Mouse (Mus musculus) lung, postnatal 14 days (tissue): Measurements from ENCODE around the gene Nxpe3.

ENCODE experiments used
- DNase-seq: peaks from one replicate; pipeline ENCODE4 v3.0.0; 2021

Nxpe3 gene

DNA sequence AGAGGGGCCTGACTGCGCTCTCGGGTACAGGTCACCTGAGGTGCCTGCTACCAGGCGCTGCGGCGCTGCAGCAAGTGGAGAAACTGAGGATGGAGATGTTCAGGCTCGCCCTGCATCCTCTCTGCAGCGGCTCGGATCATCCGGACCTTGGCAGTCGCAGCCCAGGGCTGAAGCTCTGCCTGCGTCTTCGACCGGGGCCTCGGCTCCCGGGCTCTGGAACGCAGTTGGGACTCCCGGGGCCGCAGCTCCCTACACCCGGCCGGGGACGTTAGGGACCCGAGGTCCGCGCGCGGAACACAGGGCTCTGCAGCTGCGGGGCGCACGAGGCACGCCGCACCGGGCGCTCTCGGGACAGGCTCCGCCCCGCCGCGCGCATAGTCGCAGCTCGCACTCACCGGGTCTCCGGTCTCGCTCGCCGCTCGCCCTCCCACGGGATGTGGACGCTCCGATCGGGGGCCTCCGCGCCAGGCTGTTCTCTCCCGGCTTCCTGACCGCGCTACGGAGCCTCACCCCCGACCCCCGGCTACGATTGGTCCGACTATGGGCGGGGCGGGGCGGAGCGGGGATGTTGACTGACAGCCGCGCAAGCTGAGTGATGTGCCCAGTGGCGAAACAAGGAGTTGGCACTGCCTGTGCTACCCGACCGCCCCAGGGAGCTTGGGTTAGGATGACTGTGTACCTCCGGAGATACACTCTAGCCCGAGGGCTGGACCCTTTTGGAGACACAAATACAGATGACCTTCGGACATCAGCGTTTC lies at the start of gene Nxpe3:
Gene Nxpe3 (minus strand): TSS at position 393 of the 758 bp plus-strand sequence.
- DNase-seq = peak; percentile 84

DNA sequence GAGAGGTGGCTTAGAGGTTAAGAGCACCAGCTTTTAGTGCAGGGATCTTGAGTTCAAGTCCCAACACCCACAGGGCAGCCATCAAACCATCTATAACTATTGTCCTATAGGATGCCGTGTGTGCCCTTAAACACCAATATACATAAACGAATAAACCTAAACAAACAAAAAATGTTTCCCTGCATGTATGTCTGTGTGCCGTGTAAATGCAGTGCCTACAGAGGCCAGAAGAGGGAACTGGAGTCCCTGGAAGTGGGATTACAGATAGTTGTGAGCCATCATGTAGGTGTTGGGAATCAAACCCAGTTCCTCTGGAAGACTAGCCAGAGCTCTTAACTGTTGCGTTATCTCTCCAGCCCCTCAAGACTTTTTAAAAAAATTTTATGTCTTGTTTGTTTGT lies 45.7 kb upstream of the Nxpe3 start:
- DNase-seq = no peak

DNA sequence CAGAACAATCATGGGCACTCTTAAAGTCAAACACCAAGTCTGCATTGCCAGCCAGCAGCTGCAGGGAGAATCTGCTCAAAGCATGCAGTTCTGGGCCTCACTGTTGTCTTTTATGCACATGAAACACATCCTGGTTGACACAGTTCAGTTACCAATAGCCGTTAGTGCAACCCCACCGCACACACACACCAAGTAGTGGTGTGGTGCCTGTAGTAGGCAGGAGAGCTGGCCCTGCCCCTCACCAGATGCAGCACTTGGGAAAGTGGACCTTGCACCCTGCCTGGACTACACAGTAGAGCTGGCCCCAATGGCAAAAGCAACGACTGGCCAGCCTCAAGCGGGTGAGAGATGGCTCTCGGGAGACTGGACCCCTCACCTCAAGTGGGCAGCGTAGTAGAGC lies 44.6 kb upstream of the Nxpe3 start:
- no peak for DNase-seq

DNA sequence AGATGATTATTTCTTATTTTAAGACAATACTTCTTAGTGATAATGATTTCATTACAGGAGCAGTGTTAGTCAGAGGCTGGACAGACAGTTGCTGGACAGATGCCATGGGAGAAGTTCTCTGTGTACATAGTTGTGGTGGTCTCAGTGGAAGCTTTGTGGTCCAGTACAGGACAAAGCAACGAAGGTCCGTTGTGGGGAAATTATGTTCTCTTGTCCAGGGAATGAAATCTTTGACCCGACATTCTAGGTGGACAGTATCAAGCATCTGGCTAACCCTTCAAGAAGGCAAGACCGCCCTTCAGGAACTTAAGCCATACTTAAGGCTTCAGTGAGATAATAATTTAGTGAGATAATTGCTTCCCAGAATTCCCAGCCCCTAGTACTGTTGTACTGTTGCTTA lies 43.7 kb upstream of the Nxpe3 start:
- no peak for DNase-seq

DNA sequence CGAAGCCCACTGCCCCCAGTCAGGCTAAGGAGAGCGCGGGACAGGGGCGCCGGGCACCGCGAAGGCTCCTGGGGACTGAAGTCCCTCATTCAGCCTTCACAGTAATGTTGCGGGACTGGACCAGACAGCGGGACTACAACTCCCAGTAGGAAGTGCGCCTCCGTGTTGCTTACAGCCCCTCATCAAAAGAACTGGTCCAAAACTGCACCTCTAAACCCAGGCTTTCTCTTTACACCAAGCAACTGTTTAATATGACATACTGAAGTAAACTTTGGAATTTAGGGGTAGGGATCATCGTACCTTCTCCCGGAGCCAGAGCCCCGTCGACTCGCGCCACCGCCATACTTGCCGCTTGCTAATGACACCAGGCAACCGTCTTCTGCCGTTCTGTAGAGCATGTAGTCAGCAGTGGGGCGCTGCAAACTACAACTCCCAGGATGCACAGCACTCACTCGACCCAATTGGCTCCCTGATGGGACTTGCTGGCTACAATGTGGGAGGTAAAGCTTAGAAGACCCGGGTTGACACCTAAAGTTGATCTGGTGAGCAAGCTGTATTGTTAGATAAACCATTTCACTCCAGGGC lies 39.5 kb upstream of the Nxpe3 start, which contains the start of gene Cep97:
Gene Cep97 (minus strand): TSS at position 403 of the 585 bp plus-strand sequence.
- peak; percentile 85 for DNase-seq

DNA sequence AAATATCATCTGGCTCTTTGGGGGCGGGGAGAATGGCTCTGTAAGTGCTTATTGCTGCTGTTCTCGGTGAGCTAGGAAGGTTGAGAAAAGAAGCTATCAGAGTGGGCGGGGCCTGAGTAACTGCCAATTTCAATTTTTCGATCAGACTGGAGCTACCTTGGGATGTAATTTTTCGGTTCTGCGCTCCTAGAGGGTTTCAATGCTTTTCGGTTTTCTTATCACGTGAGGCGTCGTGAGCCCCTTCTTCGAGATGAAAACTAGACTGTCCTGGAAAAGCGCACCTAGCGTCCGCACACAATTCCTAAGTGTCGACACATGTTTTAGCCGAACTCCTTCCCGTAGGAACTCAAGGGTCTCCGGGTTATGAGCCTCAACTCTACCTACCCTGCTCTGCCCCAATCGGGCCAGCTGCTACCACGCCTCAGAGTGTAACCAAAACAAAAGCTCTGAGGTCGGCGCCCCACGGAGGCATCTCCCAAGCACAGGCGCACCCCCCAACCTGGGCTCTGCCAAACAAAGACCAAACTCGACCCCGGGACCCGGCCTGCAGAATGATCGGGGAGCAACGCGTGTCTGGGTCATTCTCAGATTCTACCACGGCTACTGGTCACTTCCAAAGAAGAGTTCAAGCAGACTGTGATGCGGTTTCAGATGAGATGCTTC lies 38.7 kb upstream of the Nxpe3 start:
- peak; percentile 20 for DNase-seq

DNA sequence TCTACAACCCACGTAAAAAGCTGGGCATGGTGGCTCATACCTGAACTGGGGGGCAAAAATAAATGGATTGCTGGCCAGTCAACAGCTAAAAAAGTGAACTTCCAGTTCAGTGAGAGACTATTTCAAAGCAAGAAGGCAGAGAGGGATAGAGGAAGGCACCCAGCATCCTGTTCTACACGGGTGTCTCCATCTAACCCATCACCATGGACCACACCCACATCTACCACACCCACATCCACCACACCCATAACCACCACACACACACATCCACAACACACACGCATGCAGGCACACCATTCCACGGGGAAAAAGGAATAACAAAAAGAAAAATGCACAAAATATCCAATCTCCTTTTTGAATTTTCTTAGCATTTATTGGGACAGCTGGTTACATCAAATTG lies 28.9 kb upstream of the Nxpe3 start:
- no peak for DNase-seq

DNA sequence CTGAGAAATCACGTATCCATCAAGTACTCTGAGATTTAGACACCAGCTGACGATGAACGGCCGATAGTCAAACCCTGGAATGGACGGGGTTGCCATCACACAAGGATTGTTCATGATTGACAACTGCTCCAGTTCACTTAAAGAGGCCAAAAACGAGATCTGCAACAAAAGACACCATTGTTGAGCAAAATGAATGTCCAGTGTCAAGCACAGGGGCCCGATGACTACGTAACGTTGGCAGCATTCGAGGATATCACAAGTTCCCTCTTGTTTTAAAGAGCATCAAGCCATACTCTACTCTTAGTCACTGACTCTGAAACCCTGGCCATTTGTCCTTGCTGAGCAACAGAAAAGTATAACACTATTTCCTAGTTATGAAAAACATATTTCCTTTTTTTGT lies 27.0 kb upstream of the Nxpe3 start:
- DNase-seq = no peak

DNA sequence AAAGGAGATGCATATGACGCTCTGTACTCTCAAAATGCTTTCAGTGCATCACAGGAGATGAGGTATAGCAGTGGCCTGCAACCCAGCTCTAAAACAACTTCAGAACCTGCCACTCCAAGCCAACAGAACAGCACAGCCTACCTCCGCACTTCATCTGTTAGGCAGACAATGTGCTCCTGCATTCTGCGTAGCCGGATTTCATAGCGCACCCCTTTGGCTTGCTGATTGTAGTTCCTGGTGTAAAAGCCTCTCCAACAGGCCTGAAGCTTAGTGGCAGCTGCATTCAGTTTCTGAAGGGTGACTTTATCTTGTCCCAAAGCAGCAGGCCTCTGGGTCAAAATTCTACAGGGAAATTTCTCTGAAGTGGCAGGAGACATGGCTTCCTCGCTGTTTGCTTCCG lies 19.6 kb upstream of the Nxpe3 start:
- no peak for DNase-seq

DNA sequence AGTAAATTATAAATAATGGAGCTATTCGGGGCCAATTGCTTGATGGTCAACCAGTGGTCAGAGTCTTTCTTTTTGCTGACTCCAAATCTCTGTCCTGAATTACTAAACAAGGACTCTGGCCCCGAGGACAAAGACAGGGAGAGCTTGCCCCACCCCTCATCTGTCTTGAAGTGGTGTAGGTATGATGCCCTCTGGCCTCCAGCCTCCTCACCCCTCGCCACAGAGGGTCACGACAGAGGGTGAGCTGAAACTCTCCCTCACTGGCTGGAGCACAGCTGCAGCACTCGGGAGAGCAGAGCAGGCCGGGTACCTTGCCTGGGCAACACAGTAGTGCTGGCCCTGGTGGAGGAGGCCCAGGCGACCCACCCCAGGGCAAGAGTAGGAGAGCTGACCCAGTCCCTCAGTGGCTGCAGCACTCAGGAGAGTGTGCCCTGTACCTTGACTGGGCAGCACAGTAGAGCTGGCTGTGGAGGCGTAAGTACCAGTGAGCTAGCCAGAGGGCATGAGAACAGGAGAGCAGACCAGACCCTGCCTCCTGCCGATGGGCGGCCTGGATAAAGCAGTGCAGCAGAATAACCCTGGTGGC lies 15.2 kb upstream of the Nxpe3 start:
- no peak for DNase-seq

DNA sequence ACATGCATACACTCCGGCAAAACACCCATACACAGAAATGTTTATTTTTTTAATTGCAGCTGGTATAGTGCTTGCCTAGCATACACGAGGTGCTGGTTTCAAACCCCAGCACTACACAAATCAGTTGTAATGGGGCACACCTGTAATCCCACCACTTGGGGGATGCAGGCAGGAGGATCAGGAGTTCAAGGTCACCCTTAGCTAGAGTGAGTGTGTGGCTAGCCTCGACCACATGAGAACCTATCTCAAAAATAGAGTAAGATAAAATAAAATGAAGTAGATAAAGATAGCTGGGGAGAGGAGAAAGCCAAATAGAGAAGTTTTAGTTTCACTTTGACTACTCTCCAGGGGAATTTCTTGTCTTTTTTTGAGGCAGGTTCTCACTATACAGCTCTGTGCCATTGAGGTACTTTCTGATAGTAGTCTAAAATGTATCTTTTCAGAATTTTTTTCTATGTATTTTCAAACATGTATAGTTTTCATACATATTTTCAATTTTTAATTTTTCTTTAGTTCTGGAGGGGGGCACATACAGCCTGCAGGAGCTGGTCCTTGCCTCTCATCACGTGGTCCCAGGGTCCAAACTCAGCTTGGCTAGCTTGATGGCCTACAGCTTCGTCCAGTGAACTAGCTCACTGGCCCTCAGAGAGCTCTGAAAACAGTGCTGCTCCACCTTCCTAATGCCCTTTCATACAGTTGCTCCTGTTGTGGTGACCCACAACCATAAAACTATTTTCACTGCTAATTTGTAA lies 12.0 kb upstream of the Nxpe3 start:
- no peak for DNase-seq

DNA sequence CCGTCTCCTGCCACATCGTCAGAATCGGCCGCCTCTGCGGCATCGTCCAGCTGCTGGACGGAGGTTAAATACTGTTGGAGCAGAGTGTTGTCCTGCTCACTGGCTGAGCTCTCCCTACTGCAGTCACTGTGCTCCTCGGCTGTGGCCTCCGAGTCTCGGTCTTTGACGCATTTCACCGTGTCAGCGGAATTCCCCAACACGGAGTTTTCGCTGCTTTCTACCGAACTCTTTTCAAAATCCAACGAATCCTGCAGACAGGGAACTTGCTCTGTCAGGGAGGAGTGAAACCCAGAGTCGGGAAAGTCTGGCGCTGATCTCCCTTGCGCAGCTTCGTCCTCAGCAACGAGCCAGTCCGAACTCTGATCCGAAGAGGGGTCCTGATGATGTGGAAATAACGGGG lies 10.3 kb upstream of the Nxpe3 start:
- no peak for DNase-seq

DNA sequence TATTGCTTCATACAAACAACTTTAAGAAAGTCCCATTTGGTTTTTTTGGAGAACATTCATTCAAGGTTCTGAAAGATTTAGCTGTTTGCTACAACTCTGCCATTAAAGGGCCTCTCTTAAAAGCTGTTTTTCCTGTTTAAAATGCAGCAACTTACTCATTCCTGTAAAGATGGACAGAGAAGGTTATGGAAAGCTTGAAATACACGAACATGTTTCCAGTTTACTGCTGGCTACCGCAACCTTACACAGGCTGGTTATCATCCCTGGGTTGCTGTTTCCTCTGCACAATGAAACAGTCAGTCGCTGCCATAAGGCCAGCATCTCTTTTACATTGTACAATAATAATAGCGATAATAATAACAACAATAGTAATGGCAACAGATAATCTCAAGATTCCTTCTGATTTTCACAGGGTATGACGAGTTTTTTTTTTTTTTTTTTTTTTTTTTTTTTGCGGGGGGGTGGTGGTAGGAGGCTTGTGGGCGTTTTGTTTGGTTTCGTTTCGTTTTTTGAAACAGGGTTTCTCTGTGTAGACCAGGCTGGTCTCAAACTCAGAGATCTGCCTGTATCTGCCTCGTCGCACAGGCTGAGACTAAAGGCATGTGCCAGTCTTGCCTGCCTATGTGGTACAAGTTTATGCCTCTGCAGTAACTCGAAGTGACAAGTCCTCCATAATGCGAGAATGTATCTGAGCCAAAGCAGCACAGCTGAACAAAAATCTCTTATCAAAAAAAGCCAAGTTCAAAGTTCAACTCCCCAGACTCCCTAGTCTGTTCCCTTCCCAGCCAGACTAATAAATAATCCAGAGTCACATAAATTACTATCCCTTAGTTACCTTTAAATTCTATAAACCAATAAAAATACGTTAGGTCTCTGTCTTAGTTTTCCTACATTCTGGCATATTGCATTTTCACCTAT lies 7.0 kb upstream of the Nxpe3 start:
- DNase-seq = no peak

DNA sequence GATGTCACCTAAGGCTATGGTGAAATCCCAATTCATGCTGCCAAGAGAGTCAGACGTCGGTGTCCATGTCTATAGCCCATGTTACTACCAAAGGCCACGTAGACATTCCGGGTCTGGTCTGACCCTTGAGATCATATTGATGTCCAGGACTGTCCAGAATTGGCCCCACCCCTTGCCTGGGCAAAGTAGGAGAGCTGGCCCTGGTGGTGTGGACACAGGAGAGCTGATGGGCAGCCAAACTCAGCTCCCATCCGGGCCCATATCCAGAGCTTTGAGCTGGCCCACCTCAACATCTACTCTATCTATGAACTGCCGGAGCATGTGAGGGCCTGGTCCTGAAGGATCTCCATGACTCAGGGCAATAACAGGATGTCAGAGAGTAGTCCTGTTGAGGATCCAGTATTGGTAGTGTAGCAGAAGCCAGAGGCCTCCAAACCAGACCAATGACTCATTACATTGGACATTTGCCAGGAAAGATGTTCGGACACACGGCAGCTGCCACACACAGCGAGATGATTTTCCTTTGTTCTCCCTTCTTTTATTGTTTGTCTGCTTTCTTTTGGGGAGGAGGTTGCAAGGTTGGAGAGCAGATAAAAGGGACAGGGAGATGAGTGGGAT lies 3.4 kb upstream of the Nxpe3 start:
- DNase-seq = no peak

DNA sequence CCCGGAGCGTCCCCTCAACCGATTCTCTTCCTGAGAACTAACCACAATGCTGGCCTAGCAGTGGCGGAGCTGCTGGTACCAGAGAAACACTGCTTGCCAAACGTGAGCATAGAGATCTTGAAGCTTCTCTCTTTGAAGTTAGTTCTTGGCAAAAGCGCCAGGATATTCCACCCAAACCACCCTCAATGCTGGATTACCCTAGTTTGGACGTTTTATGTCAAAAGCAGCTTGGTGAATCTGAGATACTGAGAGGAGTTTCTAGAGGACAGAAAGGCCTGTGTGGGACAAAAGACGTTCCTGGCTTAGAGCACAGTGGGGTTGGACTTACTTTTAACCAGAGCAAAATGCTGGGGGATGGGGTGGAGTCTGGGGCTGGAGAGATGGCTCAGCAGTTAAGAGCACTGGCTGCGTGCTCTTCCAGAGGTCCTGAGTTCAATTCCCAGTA lies 588 bp upstream of the Nxpe3 start:
- peak; percentile 10 for DNase-seq

DNA sequence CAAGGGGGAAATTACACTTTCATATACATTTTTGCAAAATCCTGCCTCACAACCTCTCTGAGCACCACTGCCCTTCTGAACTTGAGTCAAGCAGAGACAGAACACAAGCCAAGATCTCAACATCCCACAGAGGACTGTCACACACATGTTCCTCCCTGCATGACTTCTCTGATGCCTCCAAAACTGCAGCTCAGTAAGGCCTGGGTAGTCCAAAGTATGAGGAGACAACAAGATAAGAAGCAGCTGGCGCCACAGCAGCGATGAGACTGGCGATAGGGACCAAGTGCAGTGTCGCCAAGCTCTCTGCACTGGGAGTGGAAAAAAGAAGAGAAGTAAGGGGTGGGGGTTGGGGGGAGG lies 571 bp downstream of the Nxpe3 start:
- DNase-seq = peak; percentile 30

DNA sequence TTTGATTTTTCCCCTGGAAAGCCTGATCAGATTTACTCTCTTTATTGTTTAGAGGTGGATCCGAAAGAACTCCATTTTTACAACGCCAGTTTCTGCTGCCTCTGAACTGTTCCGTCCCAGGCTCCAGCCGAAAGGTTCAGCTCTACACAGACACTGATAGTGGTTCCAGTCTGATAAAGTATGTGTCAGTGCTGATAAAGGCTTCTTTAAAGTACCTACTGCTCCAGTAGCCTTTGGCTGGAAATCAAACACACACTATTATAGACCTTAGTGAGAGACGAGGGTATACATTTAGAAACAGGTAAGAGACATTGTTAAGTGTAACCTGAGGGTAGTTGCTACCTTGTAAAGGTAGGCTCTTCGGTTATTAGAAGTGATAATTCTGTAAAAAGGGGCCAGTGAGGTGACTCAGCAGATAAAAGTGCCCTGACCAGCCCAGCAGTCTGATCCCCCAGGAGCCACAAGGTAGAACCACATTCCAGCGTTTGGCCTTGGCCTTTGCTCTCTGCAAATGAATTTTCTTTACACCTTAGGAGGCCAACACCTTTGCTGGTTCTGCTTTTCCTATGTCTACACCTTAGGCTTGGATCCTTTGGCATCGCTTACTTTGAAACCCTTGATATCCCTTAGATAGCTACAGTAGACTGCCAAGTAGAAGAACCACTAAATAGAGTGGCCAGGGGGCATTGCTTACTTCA lies 1.5 kb downstream of the Nxpe3 start:
- no peak for DNase-seq

DNA sequence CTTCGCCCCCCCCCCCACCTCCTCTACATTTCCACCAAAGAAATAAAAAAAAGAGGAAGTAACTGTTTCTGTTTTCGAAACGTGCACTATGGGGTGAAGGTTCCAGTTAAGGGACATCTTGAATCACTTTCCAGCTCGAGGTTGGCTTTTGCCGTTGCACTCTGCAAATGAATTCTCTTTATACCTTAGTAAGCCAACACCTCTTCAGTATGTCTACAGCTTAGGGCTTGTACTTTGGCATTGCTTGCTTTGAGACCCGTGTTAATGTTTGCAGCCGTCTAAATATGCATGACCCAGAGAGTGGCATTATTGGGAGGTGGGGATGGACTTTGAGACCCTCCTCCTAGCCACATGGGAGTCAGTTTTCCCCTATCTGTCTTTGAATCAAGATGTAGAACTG lies 2.6 kb downstream of the Nxpe3 start:
- no peak for DNase-seq

DNA sequence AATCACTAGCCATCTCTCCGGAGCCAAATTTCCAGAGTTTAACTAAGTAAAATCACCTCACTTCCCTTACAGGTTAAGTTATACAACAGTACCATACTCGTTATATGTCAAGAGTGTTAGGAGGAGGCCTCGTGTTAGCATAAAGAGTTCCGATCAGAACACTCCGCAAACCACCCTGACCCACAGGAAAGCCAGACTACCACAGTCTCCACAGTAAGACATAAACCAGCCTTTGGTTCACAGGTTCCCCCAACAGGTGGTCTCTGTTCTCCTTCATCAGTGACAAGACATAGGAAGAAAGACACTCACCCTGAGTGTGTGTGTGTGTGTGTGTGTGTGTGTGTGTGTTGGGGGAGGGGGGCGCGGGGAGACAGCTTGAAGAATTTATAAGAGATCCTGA lies 3.7 kb downstream of the Nxpe3 start:
- DNase-seq = no peak

DNA sequence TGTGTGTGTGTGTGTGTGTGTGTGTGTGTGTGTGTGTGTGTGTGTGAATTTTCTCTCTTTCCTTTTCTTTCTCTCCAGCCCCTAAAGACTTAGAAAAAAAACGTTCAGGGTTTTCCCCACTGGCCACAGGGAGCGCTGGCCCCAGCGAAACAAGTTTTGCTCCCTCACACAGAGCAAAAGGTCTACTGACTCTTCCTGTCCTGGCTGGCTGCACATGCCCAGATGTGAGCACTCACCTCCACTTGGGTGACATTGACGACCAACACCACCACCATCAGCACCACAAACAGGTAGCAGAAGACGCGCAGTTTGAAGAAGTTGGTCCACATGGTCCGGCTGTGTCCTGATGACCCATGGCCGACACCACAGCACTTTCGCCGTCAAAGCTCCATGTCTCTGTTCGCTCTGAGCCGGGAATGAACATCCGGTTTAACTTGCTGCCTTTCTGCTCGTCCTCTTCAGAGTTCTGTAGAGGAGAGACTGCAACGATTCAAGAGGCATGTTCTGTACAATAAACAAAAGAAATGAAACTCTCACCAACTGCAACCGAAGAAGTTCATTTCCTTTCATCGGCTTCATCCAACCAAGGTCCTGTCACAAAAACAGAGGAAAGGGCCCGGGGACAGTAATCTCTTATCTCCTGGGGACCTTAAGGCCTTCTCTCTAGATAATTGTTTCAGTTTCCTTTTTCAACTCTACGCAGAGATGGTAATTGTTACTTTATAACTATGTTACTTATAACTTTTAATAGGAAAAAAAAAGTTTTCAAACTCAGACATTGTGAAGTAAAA lies 4.5 kb downstream of the Nxpe3 start:
- DNase-seq = no peak
